Mouse (Mus musculus) liver, adult 2 months (tissue): ENCODE measurements around the gene Hip1. TPM values are rescaled to one million over a fixed set of nuclear protein-coding genes. Genes with fewer than 3 reads are reported as not detected.

Experiments
- DNase-seq: peaks from one replicate; pipeline ENCODE4 v3.0.0-alpha.2; 2011; ENCODE audit warnings: low read depth, low spot score; ENCODE audit errors: extremely low read depth
- H3K27ac ChIP-seq: fragments of 200-500 bp; replicated peaks from 2 replicates; pipeline ENCODE4 v1.5.1; 2012; ENCODE audit warnings: low read depth, mild to moderate bottlenecking, control low read depth, inconsistent platforms, low read length; ENCODE audit not compliant: insufficient read depth
- H3K27me3 ChIP-seq: fragments of 200-500 bp; 2 replicates; pipeline ENCODE4 v1.6.1; 2012; ENCODE audit warnings: mild to moderate bottlenecking, moderate library complexity, low read length, inconsistent platforms; ENCODE audit not compliant: control insufficient read depth, insufficient read depth
- H3K36me3 ChIP-seq: fragments of 200-500 bp; 2 replicates; pipeline ENCODE4 v1.6.1; 2012; ENCODE audit warnings: low read length, inconsistent platforms; ENCODE audit not compliant: control insufficient read depth, insufficient read depth
- H3K4me1 ChIP-seq: fragments of 200-500 bp; 2 replicates; pipeline ENCODE4 v1.6.1; 2011; ENCODE audit warnings: low read length; ENCODE audit not compliant: control insufficient read depth, insufficient read depth
- H3K4me3 ChIP-seq: fragments of 200-500 bp; 2 replicates; pipeline ENCODE4 v1.5.1; 2011; ENCODE audit warnings: low read depth, mild to moderate bottlenecking, control low read depth, low read length, moderate library complexity; ENCODE audit not compliant: insufficient read depth
- H3K79me2 ChIP-seq: fragments of 200-500 bp; 2 replicates; pipeline ENCODE4 v1.6.1; 2012; ENCODE audit warnings: inconsistent platforms, mild to moderate bottlenecking, low read length, moderate library complexity; ENCODE audit not compliant: control insufficient read depth, insufficient read depth
- H3K9ac ChIP-seq: fragments of 200-500 bp; 2 replicates; pipeline ENCODE4 v1.6.1; 2012; ENCODE audit warnings: low read depth, mild to moderate bottlenecking, control low read depth, inconsistent platforms, low read length
- CTCF ChIP-seq: fragments of 200-500 bp; IDR thresholded peaks from 2 replicates; pipeline ENCODE4 v1.5.1; 2011; ENCODE audit warnings: low read depth, low read length, control low read depth
- POLR2A ChIP-seq: fragments of 200-500 bp; IDR thresholded peaks from 2 replicates; pipeline ENCODE4 v1.6.1; 2011; ENCODE audit warnings: low read length, control low read depth; ENCODE audit not compliant: insufficient read depth; ENCODE audit errors: extremely low read depth
- WGBS: fragments of 180-500 bp; shearing (Covaris S2); methylation state at CpG from one replicate; pipeline ENCODE4 v1.1.7; 2018; 5-methylcytosine and 5-hydroxymethylcytosine counted together
- polyA plus RNA-seq: library from polyadenylated mRNA; depleted of rRNA; stranded (reverse); fragments of >200 nt; gene quantifications from 2 replicates; pipeline ENCODE4 v1.2.3, GENCODE M21; 2012
- total RNA-seq: library from RNA; depleted of rRNA; stranded (reverse); fragments of >200 nt; gene quantifications from 2 replicates; pipeline ENCODE4 v1.2.3, GENCODE M21; 2014

The Hip1 gene
- total and polyA plus RNA-seq, 2 experiments, result 3.1 to 3.2 TPM

DNA sequence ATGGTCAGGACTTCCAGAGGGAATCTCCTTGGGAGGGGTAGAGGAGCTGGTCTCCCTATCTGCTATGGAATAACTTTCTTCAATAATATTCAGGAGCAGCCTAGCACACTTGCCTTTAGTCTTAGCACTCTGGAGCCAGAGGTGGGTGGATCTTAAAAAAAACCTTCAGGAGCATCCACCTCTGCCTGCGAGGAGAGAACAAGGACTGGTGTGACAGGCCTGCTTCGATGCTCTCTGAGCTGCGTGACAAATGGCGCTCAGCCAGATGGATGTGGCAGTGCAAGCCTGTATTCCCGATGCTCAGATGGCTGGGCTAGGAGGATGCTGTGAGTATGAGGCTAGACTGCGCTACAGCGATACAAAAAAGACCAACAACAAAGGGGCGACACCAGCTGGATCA, 93.8 kb downstream of the Hip1 start:
- no peak for TF ChIP-seq CTCF
- TF ChIP-seq POLR2A, result no peak
- no peaks in the 10 kb centered on the region for H3K27me3 ChIP-seq
- H3K4me1 ChIP-seq, result no peaks in the 10 kb centered on the region
- DNase-seq, result no peak
- no peak overlapping the region for H3K9ac ChIP-seq
- no peak overlapping the region for H3K4me3 ChIP-seq
- no peaks in the 10 kb centered on the region for H3K36me3 ChIP-seq
- no peak overlapping the region for H3K27ac ChIP-seq
- H3K79me2 ChIP-seq, result no peaks in the 10 kb centered on the region
- WGBS, result 93% methylated on average over 8 of the region's 8 CpGs

DNA sequence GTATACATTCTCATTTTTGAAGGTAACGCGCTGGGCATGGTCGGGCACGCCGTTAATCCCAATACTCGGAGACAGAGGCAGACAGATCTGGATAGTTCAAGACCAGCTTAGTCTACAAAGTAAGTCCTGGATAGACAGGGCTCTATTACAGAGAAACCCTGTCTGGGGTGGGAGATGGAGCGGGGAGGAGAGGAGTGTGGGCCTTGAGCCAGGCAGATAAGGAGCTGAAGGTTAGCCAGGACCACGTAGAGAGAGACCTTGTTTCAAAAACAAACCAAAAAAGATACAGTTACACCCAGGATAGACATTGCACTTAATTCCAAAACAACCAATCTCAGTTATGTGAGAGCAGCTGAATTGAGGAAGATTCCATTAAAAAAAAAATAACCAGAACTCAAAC, 99.2 kb downstream of the Hip1 start:
- Histone ChIP-seq H3K4me3 (no peak overlapping the region), H3K27me3 (no peaks in the 10 kb centered on the region), H3K79me2 (no peaks in the 10 kb centered on the region), H3K36me3 (no peaks in the 10 kb centered on the region), H3K27ac (no peak overlapping the region), H3K4me1 (no peaks in the 10 kb centered on the region), H3K9ac (no peak overlapping the region)
- WGBS, result 90% methylated on average over 8 of the region's 8 CpGs
- TF ChIP-seq CTCF (no peak), POLR2A (no peak)
- no peak for DNase-seq

DNA sequence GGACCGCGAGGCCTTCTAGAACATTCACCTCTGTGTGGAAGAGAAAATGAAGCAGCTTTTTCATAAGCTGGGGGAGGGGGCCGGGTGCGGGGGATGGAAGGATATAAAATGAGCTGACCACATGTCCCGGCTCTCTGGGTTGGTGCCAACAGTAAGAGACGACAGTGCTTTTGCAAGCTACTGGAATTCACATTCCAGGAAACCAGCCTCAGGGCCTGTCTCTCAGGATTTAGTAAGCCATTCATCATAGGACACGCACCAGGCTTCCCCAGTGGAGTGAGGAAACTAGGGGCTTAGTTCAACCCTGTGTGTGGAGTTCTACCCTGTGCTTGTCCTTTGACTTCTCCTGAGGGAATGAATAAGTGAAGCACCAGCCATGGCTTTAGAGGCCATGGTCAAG, 102.5 kb downstream of the Hip1 start:
- Histone ChIP-seq H3K79me2 (no peaks in the 10 kb centered on the region), H3K9ac (no peak overlapping the region), H3K27me3 (no peaks in the 10 kb centered on the region), H3K4me3 (no peak overlapping the region), H3K36me3 (no peaks in the 10 kb centered on the region), H3K27ac (no peak overlapping the region), H3K4me1 (no peaks in the 10 kb centered on the region)
- DNase-seq, result no peak
- TF ChIP-seq CTCF (no peak), POLR2A (no peak)
- 72% methylated on average over 7 of the region's 7 CpGs for WGBS

DNA sequence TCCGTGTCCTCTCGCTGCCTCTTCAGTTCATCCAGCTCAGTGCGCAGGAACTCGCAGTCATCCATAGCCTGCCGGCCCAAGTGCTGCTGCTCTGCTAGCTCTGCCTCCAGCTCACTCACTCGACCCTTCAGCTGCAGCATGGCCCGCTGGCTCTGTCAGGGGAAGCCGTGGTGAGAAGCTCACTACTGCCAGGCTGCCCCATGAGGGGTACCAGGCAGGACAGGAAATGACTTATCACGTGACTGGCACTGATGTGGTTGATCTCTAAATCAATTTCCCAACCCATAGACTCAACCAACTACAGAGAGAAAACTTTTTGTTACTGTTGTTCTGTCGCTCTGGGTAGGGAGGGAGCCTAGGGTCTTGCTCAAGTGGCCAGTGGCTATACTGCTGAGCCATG, 109.9 kb downstream of the Hip1 start:
- TF ChIP-seq POLR2A (no peak), CTCF (no peak)
- no peaks in the 10 kb centered on the region for H3K27me3 ChIP-seq
- no peak for DNase-seq
- WGBS, result 95% methylated on average over 10 of the region's 10 CpGs
- no peak overlapping the region for H3K4me3 ChIP-seq
- H3K36me3 ChIP-seq, result no peaks in the 10 kb centered on the region
- H3K27ac ChIP-seq, result no peak overlapping the region
- no peaks in the 10 kb centered on the region for H3K79me2 ChIP-seq
- H3K4me1 ChIP-seq, result no peaks in the 10 kb centered on the region
- H3K9ac ChIP-seq, result no peak overlapping the region

DNA sequence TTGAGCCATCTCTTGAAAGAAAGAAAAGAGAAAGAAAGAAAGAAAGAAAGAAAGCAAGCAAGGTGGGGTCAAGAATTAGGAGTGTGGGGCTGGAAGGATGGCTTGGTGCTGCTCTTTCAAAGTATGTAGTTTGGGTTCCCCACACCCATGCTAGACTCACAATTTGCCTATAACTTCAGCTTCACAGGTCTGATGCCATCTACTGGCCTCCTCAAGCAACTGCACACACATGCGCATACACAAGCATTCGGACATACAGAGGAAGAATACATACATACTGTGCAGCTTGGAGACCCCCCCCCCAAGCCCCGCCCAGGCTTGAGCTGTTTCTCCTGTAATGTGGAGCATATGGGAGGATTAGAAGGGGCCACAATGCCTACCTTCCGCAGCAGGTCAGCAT, 111.1 kb downstream of the Hip1 start:
- Histone ChIP-seq H3K27ac (no peak overlapping the region), H3K27me3 (no peaks in the 10 kb centered on the region), H3K36me3 (no peaks in the 10 kb centered on the region), H3K9ac (no peak overlapping the region), H3K4me3 (no peak overlapping the region), H3K4me1 (no peaks in the 10 kb centered on the region), H3K79me2 (no peaks in the 10 kb centered on the region)
- DNase-seq, result no peak
- TF ChIP-seq POLR2A (no peak), CTCF (no peak)
- WGBS, result 97% methylated on average over 4 of the region's 4 CpGs

DNA sequence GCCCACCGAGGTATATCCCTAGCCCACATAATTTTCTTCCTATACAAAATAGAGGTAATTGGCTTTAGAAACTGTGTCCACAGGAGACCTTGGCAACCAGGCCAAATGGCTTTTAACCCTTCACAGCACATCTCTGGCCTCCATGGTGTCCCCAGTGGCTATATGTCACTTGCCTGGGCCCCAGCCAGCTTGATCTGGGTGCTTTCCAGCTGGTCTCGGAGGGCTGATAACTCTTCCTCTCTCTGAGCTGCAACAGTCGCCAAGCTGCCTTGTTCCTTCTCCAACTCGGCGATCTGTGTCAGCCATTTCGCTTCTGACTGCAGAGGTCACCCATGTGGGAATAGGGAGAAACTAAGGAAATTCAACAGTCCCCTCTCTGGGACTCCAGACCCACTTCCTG, 113.8 kb downstream of the Hip1 start:
- Histone ChIP-seq H3K27me3 (no peaks in the 10 kb centered on the region), H3K4me1 (no peaks in the 10 kb centered on the region), H3K27ac (no peak overlapping the region), H3K79me2 (no peaks in the 10 kb centered on the region), H3K4me3 (no peak overlapping the region), H3K9ac (no peak overlapping the region), H3K36me3 (no peaks in the 10 kb centered on the region)
- TF ChIP-seq POLR2A (no peak), CTCF (no peak)
- WGBS, result 63% methylated on average over 6 of the region's 6 CpGs
- no peak for DNase-seq

DNA sequence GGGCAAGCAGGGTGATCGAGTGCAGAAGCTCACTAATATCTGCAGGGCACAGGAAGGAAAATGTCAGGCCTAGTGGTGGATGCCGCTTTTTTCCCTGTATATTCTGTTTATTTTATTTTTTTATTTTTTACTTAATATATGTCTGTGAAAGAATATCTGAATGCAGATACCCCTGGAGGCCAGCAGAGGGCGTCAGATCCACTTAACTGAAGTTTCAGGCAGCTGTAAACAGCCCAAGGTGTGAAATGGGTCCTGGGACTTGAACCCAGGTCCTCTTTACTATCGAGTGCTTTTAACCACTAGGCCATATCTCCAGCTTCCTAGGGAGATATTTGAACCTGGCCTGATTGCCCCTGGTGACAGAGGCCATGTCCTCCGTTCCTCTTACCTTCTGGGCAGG, 116.1 kb downstream of the Hip1 start:
- H3K36me3 ChIP-seq, result no peaks in the 10 kb centered on the region
- TF ChIP-seq CTCF (peak; percentile 37; the same call in 1 of the 2 replicates), POLR2A (no peak)
- H3K79me2 ChIP-seq, result no peaks in the 10 kb centered on the region
- no peak overlapping the region for H3K4me3 ChIP-seq
- DNase-seq, result no peak
- H3K9ac ChIP-seq, result no peak overlapping the region
- H3K27ac ChIP-seq, result no peak overlapping the region
- H3K27me3 ChIP-seq, result no peaks in the 10 kb centered on the region
- 70% methylated on average over 5 of the region's 5 CpGs for WGBS
- no peaks in the 10 kb centered on the region for H3K4me1 ChIP-seq
